Mouse (Mus musculus) bone marrow macrophage, adult 2 months (primary cell): ENCODE measurements around the gene Yars.

Source experiments
- CTCF ChIP-seq: IDR thresholded peaks from 2 replicates; pipeline ENCODE4 v1.5.1; 2012; ENCODE audit warnings: low read depth, mild to moderate bottlenecking, low read length, moderate library complexity
- POLR2A ChIP-seq: IDR thresholded peaks from 2 replicates; pipeline ENCODE4 v1.6.1; 2012; ENCODE audit warnings: mild to moderate bottlenecking, low read depth, low read length, borderline replicate concordance

- TF ChIP-seq CTCF (no peak), POLR2A (no peak)
Measured at GRCm38 (mm10) chr4:129149321-129149720, 40.2 kb upstream of the Yars start.
